Mouse (Mus musculus): ENCODE measurements around the gene Taf3. TPM values are rescaled to one million over a fixed set of nuclear protein-coding genes. Genes with fewer than 3 reads are reported as not detected.

Gene Taf3
- polyA plus RNA-seq, 1 experiment from 2014 or later, result 15.9 TPM

DNA sequence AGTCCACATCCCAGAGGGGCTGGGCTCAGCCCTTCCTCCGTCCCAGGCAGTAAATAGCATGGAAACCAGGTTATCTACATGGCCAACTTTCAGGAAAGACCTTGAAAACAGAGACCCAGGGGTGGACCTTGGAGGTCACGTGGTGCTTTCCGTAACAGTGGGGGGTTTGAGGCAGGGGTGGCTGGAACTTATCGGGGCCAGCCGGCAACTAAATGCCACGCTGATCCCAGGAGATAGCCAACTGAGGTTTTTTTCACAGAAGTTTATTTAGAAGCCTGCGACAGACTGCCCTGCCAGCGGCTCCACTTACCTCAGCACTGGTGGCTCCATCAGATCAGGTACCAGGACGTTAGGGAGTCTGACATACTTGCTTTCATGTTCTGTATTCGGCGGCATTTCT lies 142.4 kb downstream of the Taf3 start:
- H3K4me2 ChIP-seq, result peak overlapping the region; percentile 56
- 6% methylated on average over 11 of the region's 11 CpGs for WGBS
- no peak for ATAC-seq (ENCODE audit: insufficient number of reproducible peaks, insufficient read depth, low FRiP score, low TSS enrichment, low read depth)
- H3K9ac ChIP-seq (replicated peaks), result no peak overlapping the region
- H3K4me1 ChIP-seq (replicated peaks), result peaks cover 7% of the 10 kb centered on the region; the same call in 1 of the 2 replicates
- no peaks in the 10 kb centered on the region for H3K9me3 ChIP-seq
- H3K36me3 ChIP-seq, result no peaks in the 10 kb centered on the region
- H3K27ac ChIP-seq, result no peak overlapping the region
- H3K4me3 ChIP-seq (replicated peaks), result peak overlapping the region; percentile 28
- peaks cover 16% of the 10 kb centered on the region for H3K27me3 ChIP-seq

DNA sequence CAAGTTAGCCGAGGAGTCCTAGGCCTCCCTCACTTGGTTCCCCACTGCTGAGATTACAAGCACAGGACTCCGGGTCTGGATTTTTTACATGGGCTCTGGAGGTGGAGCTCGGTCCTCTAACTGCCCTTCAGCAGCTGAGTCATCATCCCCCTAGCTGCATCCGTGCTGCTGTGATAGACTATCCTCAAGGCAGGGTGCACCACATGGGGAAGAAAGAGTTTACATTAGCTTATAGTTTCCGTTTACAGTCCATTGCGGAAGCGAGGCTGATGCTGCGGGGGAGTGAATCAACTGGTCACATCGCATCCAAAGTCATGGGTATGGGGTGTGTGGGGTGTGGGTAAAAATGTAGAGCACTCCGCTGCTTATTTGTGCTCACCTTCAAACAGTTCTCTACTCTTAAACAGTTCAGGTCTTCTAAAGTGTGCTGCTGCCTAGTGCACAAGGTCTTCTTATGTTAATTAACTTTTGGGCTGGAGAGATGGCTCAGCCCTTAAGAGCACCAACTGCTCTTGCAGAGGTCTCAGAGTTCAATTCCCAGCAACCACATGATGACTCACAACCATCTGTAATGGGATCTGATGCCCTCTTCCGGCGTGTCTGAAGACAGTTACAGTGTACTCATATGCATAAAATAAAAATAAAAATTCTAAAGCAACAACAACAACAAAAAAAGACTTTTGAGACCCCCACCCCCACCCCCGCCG lies 144.4 kb downstream of the Taf3 start:
- H3K27ac ChIP-seq, result no peak overlapping the region
- no peak overlapping the region for H3K4me2 ChIP-seq
- H3K27me3 ChIP-seq, result peaks cover 29% of the 10 kb centered on the region
- H3K4me1 ChIP-seq (replicated peaks), result peaks cover 7% of the 10 kb centered on the region; the same call in 1 of the 2 replicates
- WGBS, result 59% methylated on average over 14 of the region's 14 CpGs
- no peak for ATAC-seq (ENCODE audit: insufficient number of reproducible peaks, insufficient read depth, low FRiP score, low TSS enrichment, low read depth)
- no peaks in the 10 kb centered on the region for H3K9me3 ChIP-seq
- no peak overlapping the region for H3K9ac ChIP-seq (replicated peaks)
- H3K4me3 ChIP-seq (replicated peaks), result no peak overlapping the region
- no peaks in the 10 kb centered on the region for H3K36me3 ChIP-seq

DNA sequence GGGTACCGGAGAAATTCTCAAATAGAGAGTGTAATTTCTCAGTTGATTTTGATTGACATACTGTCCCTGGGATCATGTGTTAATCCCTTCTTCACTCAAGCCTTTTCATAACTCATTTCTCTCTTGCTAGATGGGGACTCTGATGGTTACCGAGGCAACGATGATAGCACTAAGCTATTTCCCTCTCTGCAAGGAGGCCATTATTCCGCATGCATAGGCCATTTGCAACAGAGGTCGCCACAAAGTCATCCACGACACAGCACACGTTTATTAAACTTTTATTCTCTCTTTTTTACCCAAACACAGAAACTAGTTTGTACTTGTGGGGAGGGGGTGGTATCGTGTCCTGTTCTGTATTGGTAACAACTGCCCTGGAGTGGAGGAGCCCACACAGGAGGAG lies 150.6 kb downstream of the Taf3 start:
- no peaks in the 10 kb centered on the region for H3K9me3 ChIP-seq
- H3K9ac ChIP-seq (replicated peaks), result no peak overlapping the region
- H3K4me2 ChIP-seq, result no peak overlapping the region
- H3K27me3 ChIP-seq, result peaks cover 84% of the 10 kb centered on the region
- no peak overlapping the region for H3K4me3 ChIP-seq (replicated peaks)
- H3K36me3 ChIP-seq, result no peaks in the 10 kb centered on the region
- 7% methylated on average over 8 of the region's 8 CpGs for WGBS
- ATAC-seq (ENCODE audit: insufficient number of reproducible peaks, insufficient read depth, low FRiP score, low TSS enrichment, low read depth), result no peak
- 0 out of 2 replicates have a peak, but pooled peaks cover 5% of the 10 kb centered on the region for H3K4me1 ChIP-seq (replicated peaks)
- H3K27ac ChIP-seq, result no peak overlapping the region

DNA sequence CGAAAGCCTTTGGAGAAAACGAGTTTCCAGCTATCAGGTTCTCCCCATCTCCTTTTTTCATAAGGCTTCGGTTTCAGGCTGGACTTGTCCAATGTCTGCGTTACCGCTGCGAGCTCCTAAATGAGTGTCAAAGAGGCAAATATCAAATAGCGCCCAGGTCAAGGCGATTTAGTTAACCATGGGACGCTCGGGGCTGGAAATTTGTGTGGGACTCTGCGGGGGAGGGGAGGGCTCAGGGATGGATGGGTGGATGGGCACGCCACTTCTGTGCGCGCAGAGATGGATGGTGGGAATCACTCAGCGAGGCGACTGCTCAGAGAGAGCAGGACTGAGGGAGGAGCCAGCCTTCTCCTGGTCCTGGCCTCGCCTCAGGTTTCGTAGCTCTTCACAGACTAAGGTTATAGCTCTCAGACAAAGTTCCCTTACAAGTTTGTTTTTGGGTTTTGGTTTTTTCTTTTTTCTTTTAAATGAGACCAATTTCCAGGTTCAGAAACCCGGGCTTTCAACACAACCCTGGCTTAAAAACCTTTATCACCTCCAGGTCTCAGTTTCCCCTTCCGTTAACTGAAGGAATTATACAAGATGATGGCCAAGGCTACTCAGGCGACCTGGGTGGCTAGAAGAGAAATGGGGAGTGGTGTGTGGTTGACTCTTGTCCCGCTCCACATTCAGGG lies 152.2 kb downstream of the Taf3 start:
- Histone ChIP-seq H3K4me2 (peak overlapping the region; percentile 34), H3K36me3 (no peaks in the 10 kb centered on the region), H3K4me1 (replicated peaks) (0 out of 2 replicates have a peak, but pooled peaks cover 5% of the 10 kb centered on the region), H3K27me3 (peaks cover 89% of the 10 kb centered on the region), H3K27ac (no peak overlapping the region), H3K4me3 (replicated peaks) (peak overlapping the region; percentile 18), H3K9me3 (no peaks in the 10 kb centered on the region), H3K9ac (replicated peaks) (no peak overlapping the region)
- no peak for ATAC-seq (ENCODE audit: insufficient number of reproducible peaks, insufficient read depth, low FRiP score, low TSS enrichment, low read depth)
- WGBS, result under 1% methylated on average over 22 of the region's 22 CpGs

DNA sequence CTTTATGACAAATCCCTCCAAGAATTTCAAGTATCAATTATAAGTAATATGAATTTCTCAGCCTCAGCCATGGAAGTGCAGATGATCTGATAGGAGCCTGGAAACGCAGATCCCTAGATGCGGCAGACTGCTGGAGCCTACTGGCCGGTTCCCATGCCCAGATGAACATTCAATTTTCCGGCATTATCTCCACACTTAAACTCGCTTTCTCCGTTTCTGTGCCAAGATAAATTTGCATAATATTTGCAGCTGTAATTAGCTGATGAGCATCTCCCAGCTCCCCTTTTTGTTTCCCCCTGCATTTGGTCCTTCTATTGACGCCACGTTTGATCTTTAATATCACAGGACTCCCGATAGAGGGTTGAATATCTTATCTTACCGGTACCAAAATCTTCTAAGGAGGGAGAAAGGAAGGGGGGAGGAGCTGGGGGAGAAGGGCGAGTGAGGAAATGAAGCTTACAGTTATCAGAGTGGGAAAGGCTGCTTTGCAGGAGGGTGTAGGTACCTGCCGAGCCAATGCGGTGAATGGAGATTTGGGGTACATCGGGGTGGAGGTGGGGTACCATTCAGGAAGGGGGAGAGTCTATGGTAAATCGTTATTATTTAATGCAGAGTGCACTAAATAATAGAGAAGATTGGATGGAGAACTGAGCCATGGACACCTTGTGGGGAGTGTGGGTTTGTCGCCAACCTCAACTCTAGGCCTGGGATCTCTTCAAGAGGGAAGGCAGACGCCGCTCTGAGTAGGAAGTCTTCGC lies 153.4 kb downstream of the Taf3 start:
- no peaks in the 10 kb centered on the region for H3K36me3 ChIP-seq
- peaks cover 7% of the 10 kb centered on the region; the same call in 1 of the 2 replicates for H3K4me1 ChIP-seq (replicated peaks)
- no peak overlapping the region for H3K4me2 ChIP-seq
- H3K4me3 ChIP-seq (replicated peaks), result no peak overlapping the region
- no peak overlapping the region for H3K27ac ChIP-seq
- WGBS, result 1% methylated on average over 19 of the region's 19 CpGs
- H3K27me3 ChIP-seq, result peaks cover 96% of the 10 kb centered on the region
- ATAC-seq (ENCODE audit: insufficient number of reproducible peaks, insufficient read depth, low FRiP score, low TSS enrichment, low read depth), result no peak
- H3K9me3 ChIP-seq, result peaks cover 4% of the 10 kb centered on the region; the same call in 1 of the 2 replicates
- no peak overlapping the region for H3K9ac ChIP-seq (replicated peaks)

DNA sequence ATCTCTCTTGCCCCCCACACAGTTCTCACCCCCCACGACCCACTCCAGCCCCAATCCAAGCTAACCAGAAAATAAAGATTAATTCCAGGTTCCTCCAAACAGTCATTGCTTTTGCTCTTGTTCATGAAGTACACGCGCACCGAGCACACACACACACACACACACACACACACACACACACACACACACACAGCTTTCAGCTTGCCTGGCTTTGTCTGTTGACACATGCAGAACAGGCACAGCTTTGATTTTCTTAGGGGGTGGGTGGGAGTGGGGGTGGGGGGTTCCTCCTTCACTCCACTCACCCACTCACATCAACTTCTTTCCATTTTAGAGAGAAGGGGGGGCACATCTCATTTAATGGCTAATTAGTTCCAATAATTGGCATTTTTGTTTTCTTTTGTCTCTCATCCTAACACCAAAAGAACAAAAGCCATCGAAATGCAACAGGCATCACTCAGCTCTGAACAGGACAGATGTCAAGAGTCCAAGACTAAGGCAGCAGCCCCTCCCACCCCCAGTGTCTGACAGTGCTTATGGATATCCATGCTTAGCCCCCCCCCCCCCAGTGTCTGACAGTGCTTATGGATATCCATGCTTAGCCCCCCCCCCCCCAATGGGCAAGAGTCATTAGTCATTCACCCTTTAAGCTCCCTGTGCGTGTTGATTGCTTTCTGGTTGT lies 155.0 kb downstream of the Taf3 start:
- no peaks in the 10 kb centered on the region for H3K36me3 ChIP-seq
- no peak for ATAC-seq (ENCODE audit: insufficient number of reproducible peaks, insufficient read depth, low FRiP score, low TSS enrichment, low read depth)
- H3K4me3 ChIP-seq (replicated peaks), result no peak overlapping the region
- peaks cover 96% of the 10 kb centered on the region for H3K27me3 ChIP-seq
- H3K4me2 ChIP-seq, result no peak overlapping the region
- peaks cover 4% of the 10 kb centered on the region; the same call in 1 of the 2 replicates for H3K9me3 ChIP-seq
- H3K27ac ChIP-seq, result no peak overlapping the region
- H3K4me1 ChIP-seq (replicated peaks), result peaks cover 15% of the 10 kb centered on the region
- WGBS, result 0% methylated on average over 6 of the region's 6 CpGs
- H3K9ac ChIP-seq (replicated peaks), result no peak overlapping the region

DNA sequence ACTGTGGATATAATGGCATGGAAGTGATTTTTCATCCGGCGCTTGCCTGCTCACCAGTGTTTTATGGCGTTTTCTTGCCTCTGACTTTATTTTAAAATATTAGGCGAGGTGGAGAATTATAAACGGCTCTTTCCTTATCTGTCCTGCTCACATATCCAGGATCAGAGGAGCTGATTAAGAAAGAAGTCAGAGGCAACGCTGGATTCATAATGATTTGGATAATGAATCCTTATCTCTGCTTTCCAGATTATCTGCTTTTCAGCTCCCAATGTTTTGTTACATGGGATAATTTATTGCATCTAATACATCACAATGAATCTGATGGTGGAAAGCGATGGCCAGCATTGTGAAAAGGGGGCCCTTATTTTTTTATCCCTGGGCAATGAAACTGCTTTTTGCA lies 155.9 kb downstream of the Taf3 start:
- Histone ChIP-seq H3K9ac (replicated peaks) (no peak overlapping the region), H3K4me2 (no peak overlapping the region), H3K4me3 (replicated peaks) (no peak overlapping the region), H3K27ac (no peak overlapping the region), H3K36me3 (no peaks in the 10 kb centered on the region), H3K4me1 (replicated peaks) (peaks cover 15% of the 10 kb centered on the region), H3K9me3 (peaks cover 4% of the 10 kb centered on the region; the same call in 1 of the 2 replicates), H3K27me3 (peaks cover 95% of the 10 kb centered on the region)
- 4% methylated on average over 7 of the region's 7 CpGs for WGBS
- no peak for ATAC-seq (ENCODE audit: insufficient number of reproducible peaks, insufficient read depth, low FRiP score, low TSS enrichment, low read depth)

DNA sequence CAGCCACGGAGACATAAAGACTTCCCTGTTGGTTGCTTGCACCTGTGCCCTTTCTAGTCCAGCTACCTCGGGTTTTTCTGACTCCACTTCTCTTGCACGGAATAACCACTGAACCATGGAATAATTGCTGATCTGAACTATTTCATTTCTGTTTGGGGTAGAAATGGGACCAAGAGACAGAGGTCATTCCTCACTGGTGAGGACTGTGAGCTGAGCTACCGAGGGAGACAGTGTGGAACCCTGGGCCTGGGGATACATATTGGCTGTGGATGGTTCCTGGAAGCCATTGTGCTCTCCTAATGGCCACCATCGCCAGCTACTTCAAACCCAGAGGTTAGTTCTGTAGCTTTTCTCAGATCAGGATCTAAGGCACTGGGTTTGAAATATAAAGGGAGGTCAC lies 157.5 kb downstream of the Taf3 start:
- Histone ChIP-seq H3K9ac (replicated peaks) (no peak overlapping the region), H3K4me2 (no peak overlapping the region), H3K9me3 (peaks cover 4% of the 10 kb centered on the region; the same call in 1 of the 2 replicates), H3K4me3 (replicated peaks) (no peak overlapping the region), H3K27ac (no peak overlapping the region), H3K27me3 (peaks cover 95% of the 10 kb centered on the region), H3K4me1 (replicated peaks) (peaks cover 11% of the 10 kb centered on the region), H3K36me3 (no peaks in the 10 kb centered on the region)
- 3% methylated on average over 5 of the region's 5 CpGs for WGBS
- no peak for ATAC-seq (ENCODE audit: insufficient number of reproducible peaks, insufficient read depth, low FRiP score, low TSS enrichment, low read depth)

DNA sequence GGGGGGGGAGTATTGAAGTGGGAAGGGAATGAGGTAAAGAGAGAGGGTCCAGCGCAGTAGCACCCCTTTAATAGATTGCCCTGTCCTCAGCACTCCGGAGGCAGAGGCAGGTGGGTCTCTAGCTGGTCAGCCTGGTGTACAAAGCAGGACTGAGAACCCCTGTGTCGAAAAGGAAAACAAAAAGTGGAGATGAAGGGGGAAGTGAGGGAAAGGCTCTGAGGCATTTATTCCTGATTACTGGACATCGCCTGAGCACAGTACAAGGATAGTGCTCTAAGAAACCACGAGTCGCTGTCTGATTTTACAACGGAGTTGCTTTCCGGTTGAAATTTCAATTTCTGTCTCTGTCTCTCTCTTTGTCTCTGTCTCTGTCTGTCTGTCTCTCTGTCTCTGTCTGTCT lies 158.1 kb downstream of the Taf3 start:
- Histone ChIP-seq H3K4me3 (replicated peaks) (peak overlapping the region; percentile 19; the same call in 1 of the 2 replicates), H3K27me3 (peaks cover 95% of the 10 kb centered on the region), H3K27ac (no peak overlapping the region), H3K9me3 (peaks cover 4% of the 10 kb centered on the region; the same call in 1 of the 2 replicates), H3K4me2 (no peak overlapping the region), H3K36me3 (no peaks in the 10 kb centered on the region), H3K4me1 (replicated peaks) (peaks cover 9% of the 10 kb centered on the region), H3K9ac (replicated peaks) (no peak overlapping the region)
- ATAC-seq (ENCODE audit: insufficient number of reproducible peaks, insufficient read depth, low FRiP score, low TSS enrichment, low read depth), result no peak
- 9% methylated on average over 8 of the region's 8 CpGs for WGBS

DNA sequence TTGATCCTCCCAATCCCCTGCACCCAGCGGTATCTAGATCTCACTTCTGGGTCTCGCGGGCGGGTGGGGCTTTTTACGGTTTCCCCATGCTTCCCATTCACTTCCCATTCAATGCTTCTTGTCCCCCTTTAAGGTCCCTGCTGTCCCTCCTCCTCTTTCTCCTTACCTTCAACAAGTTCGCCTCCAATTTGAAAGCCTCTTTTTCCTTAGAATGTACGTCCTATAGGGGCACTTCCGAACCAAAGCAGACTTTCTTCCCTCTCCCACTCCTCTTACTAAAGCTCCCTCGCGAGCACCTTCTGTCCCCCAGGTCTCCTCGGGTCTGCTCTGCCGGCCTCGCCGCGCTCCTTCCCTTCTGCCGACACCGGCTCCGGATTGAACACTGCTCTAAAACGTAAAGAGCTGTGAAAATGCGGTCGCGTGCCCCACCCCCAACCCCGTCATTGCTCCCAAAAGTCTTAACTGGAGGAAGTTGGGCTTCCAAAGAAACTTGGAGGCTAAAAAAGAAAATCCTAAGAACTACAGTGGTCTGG lies 158.7 kb downstream of the Taf3 start, which contains the start of gene Gata3:
Gene Gata3, minus strand, starts transcription at position 384 of the 533 bp plus-strand sequence.
- Histone ChIP-seq H3K4me1 (replicated peaks) (peaks cover 9% of the 10 kb centered on the region), H3K4me3 (replicated peaks) (peak within 1 kb of the TSS; percentile 19), H3K36me3 (no peaks in the 10 kb centered on the region), H3K4me2 (peak within 1 kb of the TSS; percentile 39), H3K27me3 (peaks cover 95% of the 10 kb centered on the region), H3K9ac (replicated peaks) (no peak within 1 kb of the TSS), H3K9me3 (peaks cover 4% of the 10 kb centered on the region; the same call in 1 of the 2 replicates), H3K27ac (no peak within 1 kb of the TSS)
- no peak for ATAC-seq (ENCODE audit: insufficient number of reproducible peaks, insufficient read depth, low FRiP score, low TSS enrichment, low read depth)
- under 1% methylated on average over 23 of the region's 23 CpGs for WGBS

Data from limb, embryonic 12.5 days (tissue).